Mouse (Mus musculus) limb, embryonic 14.5 days (tissue): ENCODE data around the gene Oas1e. TPM values are rescaled to one million over a fixed set of nuclear protein-coding genes. Genes with fewer than 3 reads are reported as not detected.
A peak's percentile ranks its signal among the peaks of the same experiment; 100 is the strongest.

Experiments
- ATAC-seq: fragments of 200-750 bp; cut with Nextera tagmentation; 2 replicates; pipeline ENCODE4 v1.8.0; 2017; ENCODE audit warnings: low read depth, moderate number of reproducible peaks, moderate TSS enrichment; ENCODE audit not compliant: low FRiP score
- DNase-seq: peaks from one replicate; pipeline ENCODE4 v3.0.0-alpha.2; 2015; ENCODE audit warnings: low spot score
- H3K27ac ChIP-seq: fragments of 300-500 bp; sonication (generic); replicated peaks from 2 replicates; pipeline ENCODE4 v1.5.1; 2014; ENCODE audit warnings: low read depth, mild to moderate bottlenecking, low read length, moderate library complexity, mixed read lengths
- H3K27me3 ChIP-seq: fragments of 300-500 bp; sonication (generic); 2 replicates; pipeline ENCODE4 v1.6.1; 2014; ENCODE audit warnings: low read length, mixed read lengths; ENCODE audit not compliant: control insufficient read depth, insufficient read depth
- H3K36me3 ChIP-seq: fragments of 300-500 bp; sonication (generic); 2 replicates; pipeline ENCODE4 v1.6.1; 2014; ENCODE audit warnings: mild to moderate bottlenecking, low read length, moderate library complexity, mixed read lengths; ENCODE audit not compliant: control insufficient read depth, insufficient read depth
- H3K4me1 ChIP-seq: fragments of 300-500 bp; sonication (generic); 2 replicates; pipeline ENCODE4 v1.6.1; 2014; ENCODE audit warnings: antibody characterized with exemption, low read length, mixed read lengths; ENCODE audit not compliant: control insufficient read depth, insufficient read depth
- H3K4me2 ChIP-seq: fragments of 300-500 bp; sonication (generic); replicated peaks from 2 replicates; pipeline ENCODE4 v1.6.1; 2014; ENCODE audit warnings: low read depth, mild to moderate bottlenecking, low read length, moderate library complexity; ENCODE audit not compliant: severe bottlenecking
- H3K4me3 ChIP-seq: fragments of 300-500 bp; sonication (generic); replicated peaks from 2 replicates; pipeline ENCODE4 v1.5.1; 2014; ENCODE audit warnings: low read length
- H3K9ac ChIP-seq: fragments of 300-500 bp; sonication (generic); 2 replicates; pipeline ENCODE4 v1.6.1; 2014; ENCODE audit warnings: mild to moderate bottlenecking, low read depth, low read length, moderate library complexity; ENCODE audit not compliant: severe bottlenecking
- H3K9me3 ChIP-seq: fragments of 300-500 bp; sonication (generic); 2 replicates; pipeline ENCODE4 v1.6.1; 2016; ENCODE audit warnings: low read length; ENCODE audit not compliant: control insufficient read depth
- POLR2A ChIP-seq: fragments of 200-500 bp; IDR thresholded peaks from 2 replicates; pipeline ENCODE4 v1.8.0; 2012; ENCODE audit warnings: inconsistent platforms, mild to moderate bottlenecking, moderate library complexity, borderline replicate concordance; ENCODE audit not compliant: insufficient read depth, insufficient read length; ENCODE audit errors: extremely low read depth
- WGBS: fragments of 180-500 bp; shearing (Covaris S2); extraction: QIAGEN DNeasy Blood & Tissue Kit; methylation state at CpG from one replicate; pipeline ENCODE4 v1.1.7; 2014; 5-methylcytosine and 5-hydroxymethylcytosine counted together
- polyA plus RNA-seq, 2 experiments: library from polyadenylated mRNA; depleted of rRNA in 1 of 2; stranded (reverse) in 1 of 2; unstranded in 1 of 2; fragments of >200 nt; fragmentation: Nextera tagmentation in 1 of 2; extraction: Ambion mirVana in 1 of 2; gene quantifications; 2 replicates each; pipeline versions ENCODE4 v1.2.1 to v1.2.3; 2012 to 2014

Gene Oas1e
- polyA plus RNA-seq, 2 experiments: not detected

- H3K27me3 ChIP-seq: no peaks in the 10 kb centered on the region
- no peak overlapping the region for H3K4me2 ChIP-seq
- no peak for DNase-seq
- H3K4me3 ChIP-seq: no peak overlapping the region
- no peak overlapping the region for H3K9ac ChIP-seq
- H3K27ac ChIP-seq: no peak overlapping the region
- ATAC-seq: no peak
- TF ChIP-seq POLR2A: no peak
- 75% methylated on average over 14 of the region's 14 CpGs for WGBS
- H3K9me3 ChIP-seq: no peaks in the 10 kb centered on the region
- no peaks in the 10 kb centered on the region for H3K4me1 ChIP-seq
- no peaks in the 10 kb centered on the region for H3K36me3 ChIP-seq
Measured at GRCm38 (mm10) chr5:120775287-120775985, 19.9 kb downstream of the Oas1e start.

- H3K27me3 ChIP-seq: no peaks in the 10 kb centered on the region
- H3K4me1 ChIP-seq: no peaks in the 10 kb centered on the region
- WGBS: 57% methylated on average over 3 of the region's 3 CpGs
- no peak for DNase-seq
- no peaks in the 10 kb centered on the region for H3K36me3 ChIP-seq
- no peak overlapping the region for H3K4me2 ChIP-seq
- H3K27ac ChIP-seq: no peak overlapping the region
- H3K4me3 ChIP-seq: no peak overlapping the region
- H3K9me3 ChIP-seq: no peaks in the 10 kb centered on the region
- no peak overlapping the region for H3K9ac ChIP-seq
- ATAC-seq: no peak
- TF ChIP-seq POLR2A: no peak
Measured at GRCm38 (mm10) chr5:120769396-120769795, 25.9 kb downstream of the Oas1e start.

GRCm38 (mm10) chr5:120765010-120765409, 30.3 kb downstream of the Oas1e start:
- H3K27me3 ChIP-seq: no peaks in the 10 kb centered on the region
- H3K27ac ChIP-seq: no peak overlapping the region
- H3K9me3 ChIP-seq: no peaks in the 10 kb centered on the region
- H3K4me3 ChIP-seq: no peak overlapping the region
- H3K36me3 ChIP-seq: no peaks in the 10 kb centered on the region
- no peaks in the 10 kb centered on the region for H3K4me1 ChIP-seq
- no peak overlapping the region for H3K9ac ChIP-seq
- no peak overlapping the region for H3K4me2 ChIP-seq
- TF ChIP-seq POLR2A: no peak
- 70% methylated on average over 8 of the region's 8 CpGs for WGBS
- no peak for DNase-seq
- no peak for ATAC-seq

- WGBS: 21% methylated on average over 6 of the region's 6 CpGs
- H3K9ac ChIP-seq: no peak overlapping the region
- no peaks in the 10 kb centered on the region for H3K4me1 ChIP-seq
- no peaks in the 10 kb centered on the region for H3K36me3 ChIP-seq
- no peak for TF ChIP-seq POLR2A
- DNase-seq (peak; percentile 29), ATAC-seq (peak; percentile 53; the same call in 1 of the 2 replicates)
- no peaks in the 10 kb centered on the region for H3K27me3 ChIP-seq
- H3K4me2 ChIP-seq: no peak overlapping the region
- H3K9me3 ChIP-seq: no peaks in the 10 kb centered on the region
- no peak overlapping the region for H3K4me3 ChIP-seq
- H3K27ac ChIP-seq: no peak overlapping the region
Measured at GRCm38 (mm10) chr5:120761901-120762300, 33.4 kb downstream of the Oas1e start.

GRCm38 (mm10) chr5:120754215-120754614, 41.1 kb downstream of the Oas1e start:
- no peak overlapping the region for H3K9ac ChIP-seq
- no peaks in the 10 kb centered on the region for H3K36me3 ChIP-seq
- no peak for TF ChIP-seq POLR2A
- H3K9me3 ChIP-seq: no peaks in the 10 kb centered on the region
- no peaks in the 10 kb centered on the region for H3K27me3 ChIP-seq
- no peak overlapping the region for H3K4me2 ChIP-seq
- WGBS: 83% methylated on average over 4 of the region's 4 CpGs
- H3K27ac ChIP-seq: no peak overlapping the region
- H3K4me3 ChIP-seq: no peak overlapping the region
- DNase-seq (no peak), ATAC-seq (no peak)
- H3K4me1 ChIP-seq: no peaks in the 10 kb centered on the region
